Mouse (Mus musculus) forebrain, postnatal 0 days (tissue): ENCODE measurements around the gene Akap9. TPM values are rescaled to one million over a fixed set of nuclear protein-coding genes. Genes with fewer than 3 reads are reported as not detected.
"Not testable (repeated sequence)": the region's sequence is repeated elsewhere in the genome, so short reads cannot be mapped to it uniquely, and the experiment has no call there.

ENCODE experiments used
- ATAC-seq: fragments of 200-750 bp; cut with Nextera tagmentation; 2 replicates; pipeline ENCODE4 v1.8.0; 2017; ENCODE audit warnings: mild to moderate bottlenecking, moderate library complexity
- DNase-seq: peaks from one replicate; pipeline ENCODE4 v3.0.0-alpha.2; 2015
- H3K27ac ChIP-seq: fragments of 300-500 bp; sonication (generic); 2 replicates; pipeline ENCODE4 v1.5.1; 2014; ENCODE audit warnings: low read depth, mild to moderate bottlenecking, antibody characterized with exemption, low read length, moderate library complexity, mixed read lengths
- H3K27me3 ChIP-seq: fragments of 300-500 bp; sonication (generic); 2 replicates; pipeline ENCODE4 v1.6.1; 2014; ENCODE audit warnings: mild to moderate bottlenecking, low read length, mixed read lengths; ENCODE audit not compliant: insufficient read depth
- H3K36me3 ChIP-seq: fragments of 300-500 bp; sonication (generic); 2 replicates; pipeline ENCODE4 v1.6.1; 2014; ENCODE audit warnings: mild to moderate bottlenecking, moderate library complexity; ENCODE audit not compliant: insufficient read depth
- H3K4me1 ChIP-seq: fragments of 300-500 bp; sonication (generic); 2 replicates; pipeline ENCODE4 v1.6.1; 2014; ENCODE audit warnings: antibody characterized with exemption; ENCODE audit not compliant: insufficient read depth
- H3K4me2 ChIP-seq: fragments of 300-500 bp; sonication (generic); 2 replicates; pipeline ENCODE4 v1.6.1; 2014; ENCODE audit warnings: low read depth, mild to moderate bottlenecking, moderate library complexity
- H3K4me3 ChIP-seq: fragments of 300-500 bp; sonication (generic); 2 replicates; pipeline ENCODE4 v1.5.1; 2014; ENCODE audit warnings: low read depth, low read length, mixed read lengths
- H3K9ac ChIP-seq: fragments of 300-500 bp; sonication (generic); 2 replicates; pipeline ENCODE4 v1.6.1; 2014; ENCODE audit warnings: mild to moderate bottlenecking
- H3K9me3 ChIP-seq: fragments of 300-500 bp; sonication (generic); 2 replicates; pipeline ENCODE4 v1.6.1; 2016; ENCODE audit warnings: low read length
- CTCF ChIP-seq: sonication (generic); IDR thresholded peaks from 2 replicates; pipeline ENCODE4 v1.5.1; 2016; ENCODE audit warnings: antibody characterized with exemption, control low read depth, low read depth
- WGBS: fragments of 180-500 bp; shearing (Covaris S2); extraction: QIAGEN DNeasy Blood & Tissue Kit; methylation state at CpG from one replicate; pipeline ENCODE4 v1.1.7; 2014; 5-methylcytosine and 5-hydroxymethylcytosine counted together
- polyA plus RNA-seq: library from polyadenylated mRNA; unstranded; fragments of >200 nt; fragmentation: Nextera tagmentation; extraction: Ambion mirVana; gene quantifications from 2 replicates; pipeline ENCODE4 v1.2.1, GENCODE M21; 2015
- total RNA-seq: library from RNA; depleted of rRNA; stranded (reverse); fragments of >200 nt; gene quantifications from 2 replicates; pipeline ENCODE4 v1.2.3, GENCODE M21; 2014

Gene Akap9
- total and polyA plus RNA-seq, 2 experiments from 2014 or later: 110 to 266 TPM

DNA sequence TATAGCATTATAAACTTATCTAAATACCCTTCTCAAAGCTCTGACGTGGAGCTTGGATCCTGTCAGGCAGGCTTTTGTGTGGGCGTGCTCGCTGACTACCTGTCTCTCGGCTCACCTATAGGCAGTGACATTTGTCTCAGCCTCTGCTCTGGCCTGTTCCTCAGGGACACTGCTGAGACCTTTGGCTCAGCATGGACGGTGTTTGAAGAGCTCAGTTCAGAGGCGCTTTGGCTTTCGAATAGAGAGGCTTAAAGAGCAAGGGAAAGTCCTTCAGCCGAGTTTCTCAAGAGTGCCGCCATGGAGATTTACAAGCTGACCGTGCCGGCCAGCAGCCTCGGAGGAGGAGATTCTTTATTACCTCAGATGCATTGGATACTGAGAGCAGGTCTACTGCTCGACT lies 95.3 kb downstream of the Akap9 start:
- Histone ChIP-seq H3K4me3 (no peak overlapping the region), H3K9me3 (no peaks in the 10 kb centered on the region), H3K27me3 (no peaks in the 10 kb centered on the region), H3K4me1 (no peaks in the 10 kb centered on the region), H3K27ac (no peak overlapping the region), H3K4me2 (no peak overlapping the region), H3K9ac (no peak overlapping the region), H3K36me3 (peaks cover 16% of the 10 kb centered on the region; the same call in 1 of the 2 replicates)
- no peak for DNase-seq
- ATAC-seq: no peak
- TF ChIP-seq CTCF: no peak
- 76% methylated on average over 13 of the region's 13 CpGs for WGBS

DNA sequence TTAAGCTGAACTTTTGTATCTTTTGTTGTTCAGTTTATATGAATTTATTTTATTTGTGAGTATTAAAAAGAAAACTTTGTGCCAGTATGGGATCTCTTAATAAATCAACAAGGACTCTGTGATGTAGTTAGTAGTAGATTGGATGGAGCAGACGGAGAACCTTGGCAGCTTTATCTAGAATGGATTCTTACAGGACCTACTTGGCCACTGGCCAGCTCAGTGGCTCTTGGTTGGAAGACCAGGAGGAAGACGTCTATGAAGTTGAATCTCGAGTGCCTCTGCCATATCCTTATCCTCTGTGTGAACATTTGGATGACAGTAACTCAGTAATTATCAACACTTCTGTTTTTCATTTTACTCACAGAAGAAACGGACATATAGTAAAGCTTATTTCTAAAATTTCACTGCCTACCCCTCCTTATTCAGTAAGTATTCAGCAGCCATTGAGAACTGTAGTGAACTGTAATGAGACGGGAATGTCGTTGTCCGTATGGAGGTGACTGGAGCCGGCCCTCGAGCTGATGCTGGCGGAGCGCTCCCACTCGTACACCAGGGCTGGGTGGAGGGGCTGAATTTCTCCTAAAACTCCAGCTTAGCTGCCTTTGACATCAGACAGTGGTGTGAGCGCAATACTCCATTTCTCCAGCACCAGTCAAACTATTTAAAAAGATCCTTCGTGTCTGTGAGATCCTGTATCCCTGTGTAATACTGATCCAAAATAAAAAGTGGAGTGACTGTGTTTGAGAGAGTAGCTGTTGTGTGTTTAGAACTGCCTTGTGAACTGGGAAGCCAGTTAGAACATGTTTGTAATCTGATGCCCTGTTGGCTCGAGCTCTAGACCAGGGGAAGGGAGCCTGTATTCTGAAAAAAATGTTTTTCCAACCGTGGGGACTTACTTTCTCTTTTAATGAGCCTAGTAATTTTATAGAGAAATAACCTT lies 96.2 kb downstream of the Akap9 start:
- Histone ChIP-seq H3K9me3 (no peaks in the 10 kb centered on the region), H3K4me1 (no peaks in the 10 kb centered on the region), H3K9ac (no peak overlapping the region), H3K4me3 (no peak overlapping the region), H3K4me2 (no peak overlapping the region), H3K27me3 (no peaks in the 10 kb centered on the region), H3K27ac (no peak overlapping the region), H3K36me3 (peaks cover 16% of the 10 kb centered on the region)
- DNase-seq (no peak), ATAC-seq (peak; percentile 32; the same call in 1 of the 2 replicates)
- WGBS: 59% methylated on average over 16 of the region's 16 CpGs
- TF ChIP-seq CTCF: no peak

DNA sequence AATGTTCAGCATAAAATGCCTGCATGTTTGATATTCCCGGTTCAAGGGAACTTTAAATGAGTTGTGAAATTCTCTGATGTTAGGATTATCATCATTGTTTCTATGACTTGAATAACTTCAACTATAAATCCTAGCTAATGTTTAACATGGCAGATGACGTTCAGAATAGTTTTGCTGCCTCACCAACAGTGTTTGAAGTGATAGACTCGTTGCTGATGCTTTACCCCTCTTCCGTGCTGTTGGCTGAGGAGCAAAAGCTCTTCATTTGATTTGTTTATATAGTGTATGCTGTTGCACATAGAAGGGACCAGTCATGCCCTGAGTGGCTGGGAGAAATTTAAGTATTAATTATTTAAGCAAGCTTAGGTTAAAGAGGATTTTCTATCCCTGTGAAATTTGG lies 96.9 kb downstream of the Akap9 start:
- H3K4me1 ChIP-seq: no peaks in the 10 kb centered on the region
- DNase-seq (no peak), ATAC-seq (no peak)
- no peak for TF ChIP-seq CTCF
- no peak overlapping the region for H3K4me3 ChIP-seq
- no peaks in the 10 kb centered on the region for H3K9me3 ChIP-seq
- H3K9ac ChIP-seq: no peak overlapping the region
- H3K36me3 ChIP-seq: peaks cover 16% of the 10 kb centered on the region
- H3K27ac ChIP-seq: 0 out of 2 replicates have a peak overlapping the region, but pooled peaks have one; percentile 9
- H3K27me3 ChIP-seq: no peaks in the 10 kb centered on the region
- no peak overlapping the region for H3K4me2 ChIP-seq
- 63% methylated on average over 4 of the region's 4 CpGs for WGBS

DNA sequence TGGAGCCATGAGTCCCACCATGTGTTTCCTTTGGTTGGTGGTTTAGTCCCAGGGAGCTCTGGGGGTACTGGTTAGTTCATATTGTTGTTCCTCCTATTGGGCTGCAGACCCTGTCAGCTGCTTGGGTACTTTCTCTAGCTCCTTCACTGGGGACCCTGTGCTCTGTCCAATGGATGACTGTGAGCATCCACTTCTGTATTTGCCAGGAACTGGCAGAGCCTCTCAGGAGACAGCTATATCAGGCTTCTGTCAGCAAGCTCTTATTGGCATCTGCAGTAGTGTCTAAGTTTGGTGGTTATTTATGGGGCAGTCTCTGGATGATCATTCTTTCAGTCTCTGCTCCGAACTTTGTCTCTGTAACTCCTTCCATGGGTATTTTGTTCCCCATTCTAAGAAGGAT lies 98.5 kb downstream of the Akap9 start:
- peaks cover 23% of the 10 kb centered on the region for H3K36me3 ChIP-seq
- not testable (repeated sequence) for H3K4me1 ChIP-seq, H3K27me3 ChIP-seq, H3K9ac ChIP-seq, DNase-seq, ATAC-seq, H3K4me2 ChIP-seq, H3K4me3 ChIP-seq, H3K27ac ChIP-seq, H3K9me3 ChIP-seq
- WGBS: 94% methylated on average over 1 of the region's 1 CpGs

DNA sequence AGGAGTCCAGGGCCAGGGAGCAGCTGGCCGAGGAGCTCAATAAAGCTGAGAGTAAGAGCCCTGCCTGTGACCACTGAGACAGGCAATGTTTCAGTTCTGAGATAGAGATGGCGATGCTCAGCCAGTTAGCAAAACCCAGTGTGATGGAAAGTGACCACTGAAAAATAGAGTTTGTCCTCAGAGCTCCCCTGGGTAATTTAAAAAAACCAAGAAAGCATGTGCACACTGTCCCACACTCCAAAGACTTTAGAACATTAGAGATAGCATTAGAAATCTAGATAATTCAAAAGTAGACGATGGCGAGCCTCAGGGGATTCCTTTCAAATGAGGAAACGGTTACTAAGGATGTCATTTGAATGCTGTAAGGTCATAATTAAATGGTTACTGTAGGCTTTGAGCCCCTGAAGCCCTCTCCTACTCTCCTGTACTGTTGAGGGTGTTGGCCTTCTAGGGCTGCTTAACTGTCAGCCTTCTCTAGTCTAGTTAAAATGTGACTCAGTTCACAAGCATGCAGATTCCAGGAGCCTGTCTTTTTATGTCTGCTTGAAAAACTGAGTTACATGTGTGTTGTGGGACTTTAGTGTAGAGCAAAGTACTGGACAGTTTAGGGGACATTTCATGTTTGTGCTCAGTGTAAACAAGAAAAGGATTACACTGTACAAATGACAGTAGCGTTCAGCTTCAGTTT lies 100.8 kb downstream of the Akap9 start:
- Histone ChIP-seq H3K4me3 (no peak overlapping the region), H3K27me3 (no peaks in the 10 kb centered on the region), H3K4me2 (no peak overlapping the region), H3K27ac (no peak overlapping the region), H3K4me1 (no peaks in the 10 kb centered on the region), H3K36me3 (peaks cover 34% of the 10 kb centered on the region), H3K9ac (no peak overlapping the region), H3K9me3 (no peaks in the 10 kb centered on the region)
- DNase-seq (no peak), ATAC-seq (no peak)
- TF ChIP-seq CTCF: no peak
- WGBS: 91% methylated on average over 6 of the region's 6 CpGs

DNA sequence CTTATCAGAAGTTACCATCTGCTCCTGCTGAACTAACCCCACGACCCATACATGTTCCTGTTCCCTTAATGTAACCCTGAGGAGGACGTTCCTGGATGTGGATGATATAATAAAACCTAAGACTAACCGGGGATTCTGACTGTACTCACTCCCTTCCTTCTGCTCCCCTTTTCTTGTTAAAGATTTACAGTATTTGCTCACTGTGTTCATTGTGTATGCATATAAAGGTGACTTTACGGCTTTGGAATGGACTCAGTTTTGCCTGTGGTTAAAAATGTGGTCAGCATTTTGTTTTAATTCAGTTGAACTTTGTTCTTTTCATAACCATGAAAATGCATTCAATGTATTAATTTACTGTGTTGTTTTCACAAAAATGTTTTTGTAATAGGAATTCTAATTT lies 104.0 kb downstream of the Akap9 start:
- H3K36me3 ChIP-seq: peaks cover 58% of the 10 kb centered on the region

DNA sequence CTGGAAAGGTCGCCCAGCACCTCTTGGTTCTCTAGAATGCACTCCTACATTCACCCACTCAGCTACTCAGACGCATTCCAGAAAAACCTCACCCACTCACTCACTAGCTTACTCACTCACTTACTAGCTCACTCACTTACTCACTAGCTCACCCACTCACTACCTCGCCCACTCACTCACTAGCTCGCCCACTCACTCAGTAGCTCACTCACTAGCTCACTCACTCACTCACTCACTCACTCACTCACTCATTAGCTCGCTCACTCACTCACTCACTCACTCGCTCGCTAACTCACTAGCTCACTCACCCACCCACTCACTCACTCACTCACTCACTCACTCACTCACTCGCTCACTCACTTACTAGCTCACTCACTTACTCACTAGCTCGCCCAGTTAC lies 108.8 kb downstream of the Akap9 start:
- no peak for ATAC-seq
- Histone ChIP-seq H3K9me3 (no peaks in the 10 kb centered on the region), H3K9ac (no peak overlapping the region), H3K4me2 (no peak overlapping the region), H3K36me3 (peaks cover 73% of the 10 kb centered on the region), H3K27ac (no peak overlapping the region), H3K27me3 (no peaks in the 10 kb centered on the region), H3K4me1 (no peaks in the 10 kb centered on the region), H3K4me3 (no peak overlapping the region)
- WGBS: 97% methylated on average over 9 of the region's 9 CpGs
- TF ChIP-seq CTCF: no peak
- no peak for DNase-seq

More for the DNA sequence above, 104.0 kb downstream of the Akap9 start:
- Histone ChIP-seq H3K9ac (no peak overlapping the region), H3K4me3 (no peak overlapping the region), H3K27ac (no peak overlapping the region), H3K27me3 (no peaks in the 10 kb centered on the region), H3K4me1 (no peaks in the 10 kb centered on the region), H3K9me3 (no peaks in the 10 kb centered on the region), H3K4me2 (no peak overlapping the region)
- no peak for TF ChIP-seq CTCF
- DNase-seq: no peak
- WGBS: 90% methylated on average over 4 of the region's 4 CpGs
- ATAC-seq: no peak
